Mouse (Mus musculus): ENCODE data around the gene Rars2. TPM values are rescaled to one million over a fixed set of nuclear protein-coding genes. Genes with fewer than 3 reads are reported as not detected.

The Rars2 gene
- total and polyA plus RNA-seq, 3 experiments = 47.7 to 60.3 TPM; not detected in 1

- Histone ChIP-seq H3K79me2 (ENCODE audit: control insufficient read depth, insufficient read depth, low read length, poor library complexity) (peaks cover 13% of the 10 kb centered on the region), H3K4me1 (ENCODE audit: control insufficient read depth in 1 of 2, insufficient read depth in 2 of 2, low read length in 2 of 2) (peaks cover 5 to 9% of the 10 kb centered on the region in 2 experiments), H3K4me3 (ENCODE audit: control insufficient read depth in 1 of 2, insufficient read depth in 1 of 2, low read depth in 2 of 2, low read length in 2 of 2) (no peak overlapping the region), H3K36me3 (ENCODE audit: control insufficient read depth in 1 of 2, insufficient read depth in 2 of 2, low read length in 2 of 2) (peaks cover 0 to 15% of the 10 kb centered on the region in 2 experiments; a peak in 2 of 4 replicates), H3K9me3 (replicated peaks; ENCODE audit: insufficient read depth, low read length) (no peaks in the 10 kb centered on the region), H3K27me3 (ENCODE audit: control insufficient read depth in 1 of 2, insufficient read depth in 2 of 2, low read length in 2 of 2) (no peaks in the 10 kb centered on the region), H3K9ac (ENCODE audit: control insufficient read depth, low read depth, low read length, poor library complexity, severe bottlenecking) (no peak overlapping the region), H3K27ac (ENCODE audit: control insufficient read depth, low read depth, low read length) (no peak overlapping the region)
- no peak for DNase-seq (ENCODE audit: low read depth, low spot score)
- TF ChIP-seq MAZ (IDR thresholded peaks at IDR 0.05; ENCODE audit: low read depth, low read length) (no peak), ZKSCAN1 (IDR thresholded peaks at IDR 0.05; ENCODE audit: low read depth, low read length) (no peak), EP300 (IDR thresholded peaks at IDR 0.05; ENCODE audit: low read depth in 1 of 2, low read length in 2 of 2) (no peak), MXI1 (IDR thresholded peaks at IDR 0.05; ENCODE audit: low read depth, low read length) (no peak), GABPA (IDR thresholded peaks at IDR 0.05; ENCODE audit: low read depth, low read length) (no peak), MEF2A (IDR thresholded peaks at IDR 0.05; ENCODE audit: extremely low read depth, insufficient replicate concordance, low read depth, low read length, poor library complexity, severe bottlenecking) (no peak)
Measured at GRCm38 (mm10) chr4:34688021-34688420, 73.3 kb downstream of the Rars2 start.

GRCm38 (mm10) chr4:34701528-34701927 is 86.8 kb downstream of the Rars2 start:
- DNase-seq (ENCODE audit: low read depth, low spot score) = peak; percentile 77
- Histone ChIP-seq H3K9ac (ENCODE audit: control insufficient read depth, low read depth, low read length, poor library complexity, severe bottlenecking) (no peak overlapping the region), H3K27me3 (ENCODE audit: control insufficient read depth in 1 of 2, insufficient read depth in 2 of 2, low read length in 2 of 2) (peaks cover 0 to 2% of the 10 kb centered on the region in 2 experiments; a peak in 1 of 4 replicates), H3K36me3 (ENCODE audit: control insufficient read depth in 1 of 2, insufficient read depth in 2 of 2, low read length in 2 of 2) (no peaks in the 10 kb centered on the region), H3K9me3 (replicated peaks; ENCODE audit: insufficient read depth, low read length) (no peaks in the 10 kb centered on the region), H3K4me3 (ENCODE audit: control insufficient read depth in 1 of 2, insufficient read depth in 1 of 2, low read depth in 2 of 2, low read length in 2 of 2) (no peak overlapping the region), H3K27ac (ENCODE audit: control insufficient read depth, low read depth, low read length) (no peak overlapping the region), H3K4me1 (ENCODE audit: control insufficient read depth in 1 of 2, insufficient read depth in 2 of 2, low read length in 2 of 2) (no peaks in the 10 kb centered on the region), H3K79me2 (ENCODE audit: control insufficient read depth, insufficient read depth, low read length, poor library complexity) (no peaks in the 10 kb centered on the region)
- no peak for TF ChIP-seq E2F4 (IDR thresholded peaks at IDR 0.05; ENCODE audit: borderline replicate concordance, low read depth, low read length)
- TF ChIP-seq RAD21 (IDR thresholded peaks at IDR 0.05; ENCODE audit: low read depth, low read length) = peak; percentile 39
- peak; percentile 71 to 77 (median 75) for TF ChIP-seq CTCF (IDR thresholded peaks at IDR 0.05 in 2 of 3, conservative IDR thresholded peaks at IDR 0.05 in 1 of 3; ENCODE audit: control insufficient read depth in 1 of 3, insufficient read depth in 1 of 3, low read depth in 2 of 3, low read length in 3 of 3, poor library complexity in 1 of 3, severe bottlenecking in 1 of 3)
- peak; percentile 11; the same call in 1 of the 2 replicates for TF ChIP-seq ZC3H11A (IDR thresholded peaks at IDR 0.05; ENCODE audit: low read depth, low read length)
- TF ChIP-seq SMC3 (IDR thresholded peaks at IDR 0.05; ENCODE audit: low read depth, low read length) = peak; percentile 73

- TF ChIP-seq RAD21 (IDR thresholded peaks at IDR 0.05; ENCODE audit: low read depth, low read length) (no peak), TBP (IDR thresholded peaks at IDR 0.05; ENCODE audit: low read depth, low read length) (no peak), CHD2 (IDR thresholded peaks at IDR 0.05; ENCODE audit: low read length) (no peak), MEF2A (IDR thresholded peaks at IDR 0.05; ENCODE audit: extremely low read depth, insufficient replicate concordance, low read depth, low read length, poor library complexity, severe bottlenecking) (no peak), BHLHE40 (IDR thresholded peaks at IDR 0.05; ENCODE audit: borderline replicate concordance, low read depth, low read length) (no peak), USF2 (IDR thresholded peaks at IDR 0.05; ENCODE audit: borderline replicate concordance in 1 of 2, insufficient read depth in 1 of 2, low read depth in 1 of 2, low read length in 2 of 2) (no peak), ZMIZ1 (IDR thresholded peaks at IDR 0.05; ENCODE audit: low read depth, low read length) (no peak)
- no peaks in the 10 kb centered on the region for H3K9me3 ChIP-seq (replicated peaks; ENCODE audit: insufficient read depth, low read length)
- no peak overlapping the region for H3K4me3 ChIP-seq (ENCODE audit: control insufficient read depth in 1 of 2, insufficient read depth in 1 of 2, low read depth in 2 of 2, low read length in 2 of 2)
- peaks cover 0 to 2% of the 10 kb centered on the region in 2 experiments; a peak in 1 of 4 replicates for H3K27me3 ChIP-seq (ENCODE audit: control insufficient read depth in 1 of 2, insufficient read depth in 2 of 2, low read length in 2 of 2)
- no peak for DNase-seq (ENCODE audit: low read depth, low spot score)
- H3K36me3 ChIP-seq (ENCODE audit: control insufficient read depth in 1 of 2, insufficient read depth in 2 of 2, low read length in 2 of 2) = no peaks in the 10 kb centered on the region
- H3K27ac ChIP-seq (ENCODE audit: control insufficient read depth, low read depth, low read length) = no peak overlapping the region
- no peak overlapping the region for H3K9ac ChIP-seq (ENCODE audit: control insufficient read depth, low read depth, low read length, poor library complexity, severe bottlenecking)
- H3K4me1 ChIP-seq (ENCODE audit: control insufficient read depth in 1 of 2, insufficient read depth in 2 of 2, low read length in 2 of 2) = no peaks in the 10 kb centered on the region
- H3K79me2 ChIP-seq (ENCODE audit: control insufficient read depth, insufficient read depth, low read length, poor library complexity) = no peaks in the 10 kb centered on the region
Measured at GRCm38 (mm10) chr4:34702231-34702630, 87.5 kb downstream of the Rars2 start.

All from MEL (cell line).